Mouse (Mus musculus) skeletal muscle tissue, adult 2 months (tissue): ENCODE measurements around the gene Atxn7l3b.

Experiments used
- DNase-seq: peaks from one replicate; pipeline ENCODE4 v3.0.0-alpha.2; 2012; ENCODE audit warnings: low read depth, low spot score

Gene Atxn7l3b

GRCm38 (mm10) chr10:112876655-112877393 lies 52.0 kb downstream of the Atxn7l3b start:
- DNase-seq = no peak
